Mouse (Mus musculus): ENCODE data around the gene Usp4.

DNA sequence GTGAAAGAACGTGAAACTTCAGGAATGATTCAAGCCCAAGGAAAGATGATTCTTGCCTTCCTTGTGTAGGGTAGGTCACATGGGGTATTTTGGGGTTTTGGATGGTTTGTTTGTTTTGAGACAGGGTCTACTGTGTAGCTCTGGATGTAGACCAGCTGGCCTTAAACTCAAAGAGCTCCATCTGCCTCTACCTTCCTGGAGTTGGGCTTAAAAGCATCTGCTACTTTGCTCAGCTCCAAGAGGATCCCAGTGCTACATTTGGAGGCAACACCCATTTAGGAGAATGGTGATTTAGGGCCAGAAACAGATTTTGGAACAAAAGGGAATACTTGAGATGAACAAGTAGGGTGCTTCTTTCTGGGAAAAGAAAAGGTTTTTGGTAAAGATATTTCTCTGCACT, 22.9 kb upstream of the Usp4 start:
- TF ChIP-seq CTCF (IDR thresholded peaks at IDR 0.05; ENCODE audit: borderline replicate concordance, control insufficient read depth, extremely low read depth, insufficient read depth, low read length, poor library complexity) (no peak), POLR2A (IDR thresholded peaks at IDR 0.05; ENCODE audit: control insufficient read depth, extremely low read depth, insufficient read depth, low read length, poor library complexity) (no peak)

Measured in thymus, adult 2 months (tissue).